Mouse (Mus musculus): Measurements from ENCODE around the gene Rxylt1. TPM values are rescaled to one million over a fixed set of nuclear protein-coding genes. Genes with fewer than 3 reads are reported as not detected.

Gene Rxylt1
- polyA plus RNA-seq, 1 experiment from 2014 or later = 38.4 TPM

- 0 out of 2 replicates have a peak overlapping the region, but pooled peaks have one; percentile 9 for H3K4me2 ChIP-seq
- WGBS = 55% methylated on average over 3 of the region's 3 CpGs
- no peak overlapping the region for H3K9ac ChIP-seq
- H3K4me3 ChIP-seq = no peak overlapping the region
- H3K27me3 ChIP-seq (replicated peaks) = no peaks in the 10 kb centered on the region
- no peak overlapping the region for H3K27ac ChIP-seq
- H3K36me3 ChIP-seq (replicated peaks) = no peaks in the 10 kb centered on the region
- no peaks in the 10 kb centered on the region for H3K9me3 ChIP-seq
- peak; percentile 62 for ATAC-seq (replicated peaks)
- peaks cover 12% of the 10 kb centered on the region for H3K4me1 ChIP-seq
These were observed 58.6 kb downstream of the Rxylt1 start for GRCm38 (mm10) chr10:122038554-122038953.

DNA sequence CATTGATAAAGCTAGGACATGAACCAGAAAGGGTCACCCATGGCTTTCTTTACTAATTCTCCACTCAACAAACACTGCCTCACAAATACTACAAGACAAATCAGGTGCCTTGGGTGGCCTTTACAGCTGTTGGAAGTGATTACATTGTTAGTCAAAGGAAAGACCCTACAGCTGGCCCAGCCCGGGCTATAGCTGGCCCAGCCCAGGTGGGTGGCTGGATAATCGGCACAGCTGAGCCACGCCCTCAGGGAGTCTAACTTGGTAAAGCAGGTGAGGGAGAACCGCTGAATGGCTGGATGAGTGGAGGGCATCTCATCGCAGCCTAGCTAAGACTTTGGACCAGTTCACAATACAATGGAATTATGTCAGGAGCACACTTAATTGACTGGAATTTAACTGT, 63.9 kb downstream of the Rxylt1 start:
- no peak for ATAC-seq (replicated peaks)
- no peaks in the 10 kb centered on the region for H3K4me1 ChIP-seq
- WGBS = 81% methylated on average over 5 of the region's 5 CpGs
- H3K27me3 ChIP-seq (replicated peaks) = no peaks in the 10 kb centered on the region
- H3K4me2 ChIP-seq = no peak overlapping the region
- H3K9me3 ChIP-seq = no peaks in the 10 kb centered on the region
- no peak overlapping the region for H3K27ac ChIP-seq
- no peak overlapping the region for H3K9ac ChIP-seq
- no peak overlapping the region for H3K4me3 ChIP-seq
- H3K36me3 ChIP-seq (replicated peaks) = no peaks in the 10 kb centered on the region

- 76% methylated on average over 5 of the region's 5 CpGs for WGBS
- Histone ChIP-seq H3K4me1 (no peaks in the 10 kb centered on the region), H3K9me3 (no peaks in the 10 kb centered on the region)
These were observed 66.8 kb downstream of the Rxylt1 start for GRCm38 (mm10) chr10:122030420-122030819.

GRCm38 (mm10) chr10:122029738-122030137, 67.4 kb downstream of the Rxylt1 start:
- no peaks in the 10 kb centered on the region for H3K27me3 ChIP-seq (replicated peaks)
- no peak overlapping the region for H3K4me2 ChIP-seq
- 82% methylated on average over 7 of the region's 7 CpGs for WGBS
- no peak overlapping the region for H3K9ac ChIP-seq
- no peaks in the 10 kb centered on the region for H3K36me3 ChIP-seq (replicated peaks)
- ATAC-seq (replicated peaks) = no peak
- H3K4me3 ChIP-seq = no peak overlapping the region
- no peaks in the 10 kb centered on the region for H3K9me3 ChIP-seq
- no peaks in the 10 kb centered on the region for H3K4me1 ChIP-seq
- no peak overlapping the region for H3K27ac ChIP-seq

More at GRCm38 (mm10) chr10:122030420-122030819, 66.8 kb downstream of the Rxylt1 start:
- no peak overlapping the region for H3K4me3 ChIP-seq
- no peaks in the 10 kb centered on the region for H3K36me3 ChIP-seq (replicated peaks)
- H3K9ac ChIP-seq = no peak overlapping the region
- no peak overlapping the region for H3K4me2 ChIP-seq
- H3K27me3 ChIP-seq (replicated peaks) = no peaks in the 10 kb centered on the region
- ATAC-seq (replicated peaks) = no peak
- H3K27ac ChIP-seq = no peak overlapping the region

Other genes starting within 250 kb of the Rxylt1 start
- 41.1 and 41.8 TPM in 2 replicates for gene Srgap1, start 50.1 kb downstream of the Rxylt1 start, polyA plus RNA-seq (2015; fragmentation: Nextera tagmentation; extraction: Ambion mirVana)